In genomic region chr19:6392743-6393393, GRCm38 (mm10) we compare ENCODE assay signal across 12 mouse cellular contexts. TPM values are rescaled to one million over a fixed set of nuclear protein-coding genes. Genes with fewer than 3 reads are reported as not detected.
DNase-seq lines count a peak whose midpoint lies in the region; ATAC-seq and TF ChIP-seq lines count a peak whose summit lies in the region.
"Had no signal": no experiment of that assay in that cellular context is flagged by ENCODE, and none has a peak within 500 bp of the region (broad histone marks: within the 10 kb centered on the region; RNA-seq: fewer than 3 reads in every experiment).

No protein-coding gene starts in this region.

- ATAC-seq in activated CD4-positive, CD25-positive, alpha-beta regulatory T cell, adult 4 months, result no peak
- ATAC-seq in midbrain, embryonic 15.5 days (replicated peaks), result no peak

- TF ChIP-seq POLR2A in brain, embryonic 14.5 days (IDR thresholded peaks at IDR 0.05; ENCODE audit: borderline replicate concordance, extremely low read depth, insufficient read depth, insufficient read length, poor library complexity, severe bottlenecking), result no peak

- no peak overlapping the region for H3K4me3 ChIP-seq in layer of hippocampus, adult 2 months
- H3K4me3 ChIP-seq in midbrain, embryonic 15.5 days, result no peak overlapping the region
- H3K4me3 ChIP-seq: hindbrain, embryonic 13.5 days had no signal

- H3K4me1 ChIP-seq in midbrain, embryonic 15.5 days, result peaks cover 6% of the 10 kb centered on the region

- H3K27me3 ChIP-seq in midbrain, embryonic 15.5 days (replicated peaks), result no peaks in the 10 kb centered on the region

- H3K9ac ChIP-seq in midbrain, embryonic 15.5 days, result no peak overlapping the region
- H3K9ac ChIP-seq: hindbrain, embryonic 13.5 days had no signal

- no peaks in the 10 kb centered on the region for H3K9me3 ChIP-seq in midbrain, embryonic 15.5 days
- H3K9me3 ChIP-seq: hindbrain, embryonic 13.5 days had no signal

- no peak overlapping the region for H3K27ac ChIP-seq in layer of hippocampus, adult 2 months
- no peak overlapping the region for H3K27ac ChIP-seq in midbrain, embryonic 15.5 days
- H3K27ac ChIP-seq: hindbrain, embryonic 13.5 days had no signal

- no peak for DNase-seq in layer of hippocampus, adult 2 months (ENCODE audit: low spot score in 2 of 2)
- no peak for DNase-seq in layer of hippocampus, adult 8-10 months (ENCODE audit: low spot score in 2 of 2)
- DNase-seq in thymus, postnatal 25 days, result peak; percentile 42
- no peak for DNase-seq in thymus, adult 18-20 months
- DNase-seq in brain, embryonic 14.5 days (ENCODE audit: low read depth), result no peak
- DNase-seq: adrenal gland, postnatal 36 days; kidney, postnatal 10 days; lung, adult 18-20 months had no signal

- TF ChIP-seq CTCF in layer of hippocampus, adult 2 months (conservative IDR thresholded peaks at IDR 0.05), result peak; percentile 59
- TF ChIP-seq CTCF in brain, embryonic 14.5 days (IDR thresholded peaks at IDR 0.05; ENCODE audit: borderline replicate concordance, extremely low read depth, insufficient read depth, insufficient read length), result peak; percentile 38; the same call in 1 of the 2 replicates

- WGBS in midbrain, embryonic 15.5 days, result 95% methylated on average over 14 of the region's 14 CpGs

- no peaks in the 10 kb centered on the region for H3K36me3 ChIP-seq in midbrain, embryonic 15.5 days (replicated peaks)
- H3K36me3 ChIP-seq: hindbrain, embryonic 13.5 days had no signal

- H3K4me2 ChIP-seq in midbrain, embryonic 15.5 days, result no peak overlapping the region
- H3K4me2 ChIP-seq: heart, embryonic 11.5 days; hindbrain, embryonic 13.5 days had no signal

RNA-seq across cellular contexts. Expression of gene Rasgrp2, which starts 6.3 kb away (rescaled TPM):
- 10 to 100 TPM; 31.3 to 36.7 TPM for total RNA-seq in layer of hippocampus, adult 2 months (2021)
- 10 to 100 TPM; 35.0 to 44.1 (median 40.9) TPM for total RNA-seq in layer of hippocampus, adult 8-10 months (2022)
- polyA plus RNA-seq in brain, embryonic 14.5 days (2012; rRNA removed), result 46.0 and 53.1 TPM in 2 replicates
- polyA plus RNA-seq in activated CD4-positive, CD25-positive, alpha-beta regulatory T cell, adult 4 months (2017; shearing (Covaris generic)), result 100 to 1,000 TPM; 128 to 133 TPM
- polyA plus RNA-seq in midbrain, embryonic 15.5 days (2015; fragmentation: Nextera tagmentation; extraction: Ambion mirVana), result 73.1 and 93.6 TPM in 2 replicates

RNA-seq across cellular contexts. Expression of gene Pygm, which starts 8.7 kb away (rescaled TPM):
- 10 to 100 TPM; 13.0 to 18.8 TPM for total RNA-seq in layer of hippocampus, adult 2 months (2021)
- total RNA-seq in layer of hippocampus, adult 8-10 months (2022), result 10 to 100 TPM; 14.2 to 19.7 (median 19.0) TPM
- 2.1 and 2.9 TPM in 2 replicates for polyA plus RNA-seq in brain, embryonic 14.5 days (2012; rRNA removed)
- 1 to 10 TPM; 3.7 to 8.0 TPM for polyA plus RNA-seq in activated CD4-positive, CD25-positive, alpha-beta regulatory T cell, adult 4 months (2017; shearing (Covaris generic))
- 5.9 and 9.5 TPM in 2 replicates for polyA plus RNA-seq in midbrain, embryonic 15.5 days (2015; fragmentation: Nextera tagmentation; extraction: Ambion mirVana)

RNA-seq across cellular contexts. Expression of gene Nrxn2, which starts 25.7 kb away (rescaled TPM):
- 100 to 1,000 TPM; 405 to 437 TPM for total RNA-seq in layer of hippocampus, adult 2 months (2021)
- 100 to 1,000 TPM; 348 to 441 (median 390) TPM for total RNA-seq in layer of hippocampus, adult 8-10 months (2022)
- 159 and 311 TPM in 2 replicates for polyA plus RNA-seq in brain, embryonic 14.5 days (2012; rRNA removed)
- polyA plus RNA-seq in activated CD4-positive, CD25-positive, alpha-beta regulatory T cell, adult 4 months (2017; shearing (Covaris generic)), result under 1 TPM in 1 of 2 experiments, not detected in 1; 0.16 TPM
- 44.6 and 44.9 TPM in 2 replicates for polyA plus RNA-seq in midbrain, embryonic 15.5 days (2015; fragmentation: Nextera tagmentation; extraction: Ambion mirVana)

RNA-seq across cellular contexts. Expression of gene Sf1, which starts 29.4 kb away (rescaled TPM):
- 100 to 1,000 TPM; 208 to 222 TPM for total RNA-seq in layer of hippocampus, adult 2 months (2021)
- total RNA-seq in layer of hippocampus, adult 8-10 months (2022), result 100 to 1,000 TPM; 209 to 234 (median 222) TPM
- polyA plus RNA-seq in brain, embryonic 14.5 days (2012; rRNA removed), result 147 and 220 TPM in 2 replicates
- 10 to 100 TPM; 47.6 to 48.6 TPM for polyA plus RNA-seq in activated CD4-positive, CD25-positive, alpha-beta regulatory T cell, adult 4 months (2017; shearing (Covaris generic))
- polyA plus RNA-seq in midbrain, embryonic 15.5 days (2015; fragmentation: Nextera tagmentation; extraction: Ambion mirVana), result 112 and 119 TPM in 2 replicates

RNA-seq across cellular contexts. Expression of gene Map4k2, which starts 51.9 kb away (rescaled TPM):
- 100 to 1,000 TPM in 1 of 2 experiments, 10 to 100 TPM in 1; 81.9 to 105 TPM for total RNA-seq in layer of hippocampus, adult 2 months (2021)
- 100 to 1,000 TPM in 2 of 4 experiments, 10 to 100 TPM in 2; 85.0 to 114 (median 103) TPM for total RNA-seq in layer of hippocampus, adult 8-10 months (2022)
- 110 and 154 TPM in 2 replicates for polyA plus RNA-seq in brain, embryonic 14.5 days (2012; rRNA removed)
- 100 to 1,000 TPM in 1 of 2 experiments, 10 to 100 TPM in 1; 82.0 to 116 TPM for polyA plus RNA-seq in activated CD4-positive, CD25-positive, alpha-beta regulatory T cell, adult 4 months (2017; shearing (Covaris generic))
- polyA plus RNA-seq in midbrain, embryonic 15.5 days (2015; fragmentation: Nextera tagmentation; extraction: Ambion mirVana), result 20.0 and 21.7 TPM in 2 replicates

Comparison
In these comparisons a context has a peak if more than half of its experiments do, and no peak if none do; other contexts are left out.
1. RNA of gene Nrxn2, which starts 25.7 kb away (polyA plus RNA-seq): 159 to 311 TPM in brain, embryonic 14.5 days and 44.6 to 44.9 TPM in midbrain, embryonic 15.5 days; 0.16 TPM in activated CD4-positive, CD25-positive, alpha-beta regulatory T cell, adult 4 months; every median in the first group is over 10 times any median in the second.